Mouse (Mus musculus): Measurements from ENCODE around the gene C87436.

DNA sequence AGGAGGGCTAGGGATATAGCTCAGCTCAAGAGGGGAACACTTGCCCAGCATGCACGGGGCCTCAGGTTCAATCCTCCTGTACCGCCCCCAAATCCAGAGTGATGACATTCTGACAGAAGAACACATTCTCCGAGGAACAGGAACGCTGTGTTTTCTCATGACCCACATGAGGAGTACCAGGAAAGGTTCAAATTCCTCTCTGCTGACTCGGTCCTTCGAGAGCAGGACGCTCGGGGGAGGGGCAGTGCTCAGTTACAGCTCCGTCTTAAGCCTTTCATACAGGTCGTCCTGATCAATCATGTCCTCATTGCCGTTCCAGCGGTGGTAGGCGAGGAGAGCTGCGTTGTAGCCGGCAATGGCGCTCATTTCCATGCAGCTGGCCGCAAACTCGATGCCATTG is 49.7 kb upstream of the C87436 start:
- TF ChIP-seq GATA1 (IDR thresholded peaks at IDR 0.05; ENCODE audit: borderline replicate concordance, low read length) (no peak), FLI1 (IDR thresholded peaks at IDR 0.05; ENCODE audit: low read length) (no peak)

Data from megakaryocyte, embryonic 14.5 days (primary cell).